Mouse (Mus musculus) liver, postnatal 0 days (tissue): ENCODE measurements around the gene Igsf3. TPM values are rescaled to one million over a fixed set of nuclear protein-coding genes. Genes with fewer than 3 reads are reported as not detected.

ENCODE experiments used
- ATAC-seq: fragments of 200-750 bp; cut with Nextera tagmentation; 2 replicates; pipeline ENCODE4 v1.8.0; 2017; ENCODE audit warnings: mild to moderate bottlenecking, moderate library complexity
- DNase-seq: peaks from one replicate; pipeline ENCODE4 v3.0.0-alpha.2; 2016
- H3K27ac ChIP-seq: fragments of 300-500 bp; sonication (generic); 2 replicates; pipeline ENCODE4 v1.5.1; 2014; ENCODE audit warnings: antibody characterized with exemption, moderate library complexity, mild to moderate bottlenecking, low read depth
- H3K27me3 ChIP-seq: fragments of 300-500 bp; sonication (generic); 2 replicates; pipeline ENCODE4 v1.6.1; 2014; ENCODE audit warnings: low read length, control low read depth, mixed read lengths; ENCODE audit not compliant: insufficient read depth
- H3K36me3 ChIP-seq: fragments of 300-500 bp; sonication (generic); replicated peaks from 2 replicates; pipeline ENCODE4 v1.6.1; 2014; ENCODE audit warnings: mild to moderate bottlenecking, control low read depth, low read length, moderate library complexity, mixed read lengths; ENCODE audit not compliant: insufficient read depth
- H3K4me1 ChIP-seq: fragments of 300-500 bp; sonication (generic); 2 replicates; pipeline ENCODE4 v1.6.1; 2014; ENCODE audit warnings: antibody characterized with exemption, mild to moderate bottlenecking, control low read depth; ENCODE audit not compliant: insufficient read depth
- H3K4me2 ChIP-seq: fragments of 300-500 bp; sonication (generic); 2 replicates; pipeline ENCODE4 v1.6.1; 2014; ENCODE audit warnings: low read depth, mild to moderate bottlenecking, low read length, moderate library complexity, mixed read lengths
- H3K4me3 ChIP-seq: fragments of 300-500 bp; sonication (generic); 2 replicates; pipeline ENCODE4 v1.5.1; 2014; ENCODE audit warnings: low read depth, low read length
- H3K9ac ChIP-seq: fragments of 300-500 bp; sonication (generic); replicated peaks from 2 replicates; pipeline ENCODE4 v1.6.1; 2014; ENCODE audit warnings: mild to moderate bottlenecking, moderate library complexity
- H3K9me3 ChIP-seq: fragments of 300-500 bp; sonication (generic); 2 replicates; pipeline ENCODE4 v1.6.1; 2016; ENCODE audit warnings: mild to moderate bottlenecking, control low read depth, low read length, mixed read lengths
- CTCF ChIP-seq: sonication (generic); IDR thresholded peaks from 2 replicates; pipeline ENCODE4 v1.5.1; 2016; ENCODE audit warnings: antibody characterized with exemption, low read depth
- EP300 ChIP-seq: IDR thresholded peaks from 2 replicates; pipeline ENCODE4 v1.6.1; 2016; ENCODE audit warnings: antibody characterized with exemption, low read depth, mild to moderate bottlenecking
- WGBS: fragments of 180-500 bp; shearing (Covaris S2); extraction: QIAGEN DNeasy Blood & Tissue Kit; methylation state at CpG from one replicate; pipeline ENCODE4 v1.1.7; 2014; ENCODE audit not compliant: insufficient replicate concordance; 5-methylcytosine and 5-hydroxymethylcytosine counted together
- polyA plus RNA-seq: library from polyadenylated mRNA; unstranded; fragments of >200 nt; fragmentation: Nextera tagmentation; extraction: Ambion mirVana; gene quantifications from 2 replicates; pipeline ENCODE4 v1.2.1, GENCODE M21; 2015

The Igsf3 gene
- polyA plus RNA-seq, 1 experiment from 2014 or later: 1.7 TPM

DNA sequence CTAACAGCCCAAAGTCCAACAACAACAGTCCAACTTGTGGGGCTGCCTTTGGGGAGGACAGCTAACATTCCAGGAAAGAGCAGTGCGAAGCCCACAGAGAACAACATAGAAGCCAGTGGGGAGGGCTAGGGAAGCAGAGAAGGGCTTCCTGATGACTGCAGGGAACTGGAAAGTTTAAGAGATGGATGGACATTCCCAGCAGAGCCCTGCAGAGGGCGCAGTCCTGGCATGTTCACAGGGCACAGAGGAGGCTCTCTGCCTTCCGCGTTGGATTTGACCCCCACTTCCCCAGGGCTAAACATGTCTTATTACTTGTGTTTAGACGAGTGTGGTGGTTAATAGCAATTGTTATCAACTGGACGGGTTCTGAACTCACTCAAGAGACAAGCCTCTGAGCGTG is 111.3 kb downstream of the Igsf3 start:
- H3K4me3 ChIP-seq: no peak overlapping the region
- H3K4me1 ChIP-seq: no peaks in the 10 kb centered on the region
- no peak for TF ChIP-seq EP300
- 0 out of 2 replicates have a peak, but pooled peaks have one; percentile 17 for TF ChIP-seq CTCF
- no peaks in the 10 kb centered on the region for H3K36me3 ChIP-seq
- no peak overlapping the region for H3K4me2 ChIP-seq
- 73% methylated on average over 7 of the region's 7 CpGs for WGBS
- H3K9ac ChIP-seq: no peak overlapping the region
- ATAC-seq (no peak), DNase-seq (no peak)
- no peak overlapping the region for H3K27ac ChIP-seq
- H3K27me3 ChIP-seq: no peaks in the 10 kb centered on the region
- H3K9me3 ChIP-seq: no peaks in the 10 kb centered on the region

DNA sequence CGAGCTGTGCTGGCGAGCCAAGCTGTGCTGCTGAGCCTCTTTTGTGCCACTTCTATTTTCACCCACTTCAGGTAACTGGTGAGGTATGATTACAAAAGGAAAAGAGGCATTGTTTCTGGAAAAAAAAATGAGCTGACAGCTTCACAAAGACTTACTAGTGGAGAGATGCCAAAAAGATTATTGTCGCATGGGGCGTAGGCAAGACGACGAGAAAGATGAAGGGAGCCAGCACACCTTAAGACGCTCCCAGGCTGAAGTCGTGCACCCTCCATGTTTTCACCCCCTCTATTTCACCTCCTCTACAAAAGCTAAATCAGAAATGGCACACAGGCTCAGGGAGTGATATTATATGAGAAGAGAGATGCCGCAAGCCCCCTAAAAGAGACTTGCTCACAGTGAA is 113.6 kb downstream of the Igsf3 start:
- Histone ChIP-seq H3K4me2 (no peak overlapping the region), H3K4me1 (no peaks in the 10 kb centered on the region), H3K9ac (no peak overlapping the region), H3K27ac (no peak overlapping the region), H3K27me3 (no peaks in the 10 kb centered on the region), H3K9me3 (no peaks in the 10 kb centered on the region), H3K36me3 (no peaks in the 10 kb centered on the region), H3K4me3 (no peak overlapping the region)
- no peak for ATAC-seq
- TF ChIP-seq CTCF (no peak), EP300 (no peak)
- WGBS: 82% methylated on average over 9 of the region's 9 CpGs
- no peak for DNase-seq

DNA sequence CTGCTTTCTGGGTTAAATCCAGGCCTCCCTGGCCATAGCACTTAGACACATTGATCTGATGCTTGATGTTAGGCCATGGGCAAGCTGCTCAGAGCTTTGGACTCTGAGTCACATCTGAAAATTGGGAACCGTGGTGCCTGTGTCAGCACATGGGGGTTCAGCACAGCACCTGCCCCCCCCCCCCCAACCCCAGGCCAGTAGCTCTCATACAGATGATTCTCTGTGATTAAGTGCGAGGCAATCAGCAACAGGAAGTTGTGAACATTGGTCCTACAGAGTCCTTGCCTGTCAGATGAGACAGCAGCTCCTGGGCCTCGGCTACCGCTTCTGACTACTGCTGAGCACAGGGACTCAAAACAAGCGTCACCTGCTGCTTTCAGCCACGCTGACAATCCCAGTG is 116.0 kb downstream of the Igsf3 start:
- Histone ChIP-seq H3K27me3 (no peaks in the 10 kb centered on the region), H3K4me3 (no peak overlapping the region), H3K4me1 (no peaks in the 10 kb centered on the region), H3K9me3 (no peaks in the 10 kb centered on the region), H3K36me3 (no peaks in the 10 kb centered on the region), H3K9ac (no peak overlapping the region), H3K4me2 (no peak overlapping the region), H3K27ac (no peak overlapping the region)
- ATAC-seq (no peak), DNase-seq (no peak)
- TF ChIP-seq CTCF (no peak), EP300 (no peak)
- 58% methylated on average over 6 of the region's 6 CpGs for WGBS

DNA sequence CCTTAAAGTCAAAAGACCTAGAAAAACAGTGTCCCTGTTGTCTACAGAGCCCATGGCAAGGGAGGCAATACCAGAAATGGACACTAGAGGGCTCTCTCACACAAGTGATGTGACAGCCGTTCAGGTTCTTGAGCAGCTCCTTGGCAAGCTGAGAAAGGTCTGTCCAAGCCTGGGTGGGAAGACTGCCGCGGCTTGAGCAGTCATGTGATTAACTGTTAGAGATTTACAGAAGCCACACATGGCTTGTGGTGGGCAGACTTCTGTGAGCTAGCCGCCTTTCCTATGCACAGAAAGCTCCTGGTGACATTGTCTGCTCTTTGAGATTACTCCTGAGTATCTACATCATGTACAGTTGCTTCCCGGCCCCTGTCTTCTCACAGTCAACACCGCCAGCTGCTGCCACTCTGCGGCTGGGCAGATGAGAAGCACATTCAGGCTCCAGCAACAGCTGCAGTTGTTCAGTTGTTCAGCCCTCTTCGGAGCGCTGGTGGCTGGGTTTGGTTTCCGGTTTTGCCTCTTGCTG is 117.1 kb downstream of the Igsf3 start:
- 33% methylated on average over 10 of the region's 10 CpGs for WGBS
- Histone ChIP-seq H3K36me3 (no peaks in the 10 kb centered on the region), H3K4me2 (no peak overlapping the region), H3K27ac (no peak overlapping the region), H3K9me3 (no peaks in the 10 kb centered on the region), H3K9ac (no peak overlapping the region), H3K4me3 (no peak overlapping the region), H3K4me1 (no peaks in the 10 kb centered on the region), H3K27me3 (no peaks in the 10 kb centered on the region)
- TF ChIP-seq EP300 (no peak), CTCF (peak; percentile 98)
- peak; percentile 67 for ATAC-seq
- peak; percentile 89 for DNase-seq

DNA sequence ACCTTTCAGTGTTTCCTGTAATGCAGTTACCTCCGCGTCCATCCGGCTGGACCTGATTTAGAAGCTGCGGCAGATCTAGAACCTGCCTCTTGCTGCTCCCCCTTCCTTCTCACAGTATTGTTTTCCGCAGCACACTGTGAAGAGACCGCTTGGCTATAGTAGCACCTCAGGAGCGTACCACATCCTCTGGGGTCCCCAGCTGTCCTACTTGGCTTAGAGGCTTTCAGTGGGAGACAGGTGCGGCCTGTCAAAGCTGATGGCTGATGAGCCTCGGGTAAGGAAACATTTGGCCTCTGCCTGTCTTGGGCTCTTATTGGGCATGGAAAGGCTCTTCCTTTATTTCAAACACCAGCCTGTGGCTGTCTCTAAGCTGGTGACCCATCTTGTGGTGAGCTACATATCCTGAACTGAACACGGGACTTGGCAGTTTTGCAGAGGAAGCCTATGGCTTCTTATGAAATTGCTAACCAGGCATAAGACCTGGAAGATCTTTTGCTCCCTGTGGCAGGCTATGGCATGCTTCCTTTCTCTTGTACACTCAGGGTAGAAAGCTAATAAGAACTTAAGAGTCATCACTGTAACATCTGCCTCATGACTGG is 120.6 kb downstream of the Igsf3 start:
- H3K36me3 ChIP-seq: no peaks in the 10 kb centered on the region
- no peak overlapping the region for H3K9ac ChIP-seq
- H3K9me3 ChIP-seq: no peaks in the 10 kb centered on the region
- no peaks in the 10 kb centered on the region for H3K27me3 ChIP-seq
- ATAC-seq (no peak), DNase-seq (no peak)
- no peak overlapping the region; the same call in 1 of the 2 replicates for H3K27ac ChIP-seq
- no peak for TF ChIP-seq CTCF
- TF ChIP-seq EP300: no peak
- no peaks in the 10 kb centered on the region for H3K4me1 ChIP-seq
- 79% methylated on average over 10 of the region's 10 CpGs for WGBS
- no peak overlapping the region for H3K4me2 ChIP-seq
- no peak overlapping the region for H3K4me3 ChIP-seq

DNA sequence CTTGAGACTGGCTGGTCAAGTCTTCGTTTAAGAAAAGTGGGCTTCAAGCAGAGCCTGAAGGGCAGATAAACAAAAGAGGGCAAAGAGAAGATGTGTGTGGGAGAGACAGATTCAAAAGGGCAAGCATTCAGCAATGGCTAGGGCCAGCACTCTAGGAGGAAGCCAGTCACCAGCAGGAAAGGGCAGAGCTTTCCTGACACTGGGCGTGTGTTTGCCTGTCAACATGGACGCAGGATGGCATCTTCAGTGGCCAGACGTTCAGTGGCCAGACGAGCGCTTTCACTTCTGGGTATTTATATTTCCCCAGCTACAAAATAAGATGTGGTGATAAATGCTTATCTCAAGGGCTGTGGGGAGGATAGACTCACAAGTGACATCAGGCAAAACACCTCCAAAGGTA is 123.0 kb downstream of the Igsf3 start:
- no peak overlapping the region for H3K9ac ChIP-seq
- H3K27me3 ChIP-seq: no peaks in the 10 kb centered on the region
- DNase-seq: no peak
- H3K27ac ChIP-seq: no peak overlapping the region
- no peaks in the 10 kb centered on the region for H3K36me3 ChIP-seq
- TF ChIP-seq EP300 (no peak), CTCF (no peak)
- no peaks in the 10 kb centered on the region for H3K4me1 ChIP-seq
- 63% methylated on average over 6 of the region's 6 CpGs for WGBS
- no peak overlapping the region for H3K4me2 ChIP-seq
- no peak for ATAC-seq
- no peaks in the 10 kb centered on the region for H3K9me3 ChIP-seq
- H3K4me3 ChIP-seq: no peak overlapping the region
